Mouse (Mus musculus): Measurements from ENCODE around the gene Prkg2.

Prkg2 gene

DNA sequence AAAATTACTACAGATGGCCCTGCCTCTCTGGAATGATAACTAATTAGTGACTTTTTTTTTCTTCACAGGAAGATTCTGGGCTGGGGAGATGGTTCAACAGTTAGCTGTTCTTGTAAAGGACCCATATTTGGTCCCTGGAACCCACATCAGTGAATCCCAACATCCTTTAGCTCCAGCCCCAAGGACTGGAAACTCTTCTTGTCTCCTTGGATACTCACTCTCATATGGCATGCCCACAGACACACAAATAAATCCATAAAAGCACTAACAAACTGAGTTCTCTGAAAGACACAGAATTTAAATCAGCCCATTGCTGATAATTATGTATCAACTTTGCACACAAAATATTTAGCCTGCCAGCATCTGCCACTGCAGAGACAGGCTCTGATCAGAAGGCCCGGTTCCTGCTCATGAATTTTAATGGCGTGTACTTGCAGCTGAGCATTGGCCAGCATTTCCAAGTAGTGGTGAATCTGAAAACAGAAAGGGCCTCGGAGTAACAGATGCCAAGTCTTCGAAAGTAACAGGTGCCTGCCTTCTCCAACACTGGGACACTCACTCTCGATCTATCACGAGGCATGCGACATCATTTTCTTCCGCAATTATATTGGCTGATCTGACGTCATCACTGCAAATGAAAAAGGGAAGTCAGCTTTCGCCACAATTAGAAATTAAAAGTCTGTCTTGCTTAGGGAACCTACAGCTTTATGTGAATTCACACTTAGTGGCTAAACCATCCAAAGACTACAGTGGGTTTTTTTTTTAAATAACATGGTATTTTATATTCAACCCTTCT lies 61.1 kb downstream of the Prkg2 start:
- DNase-seq (ENCODE audit: low spot score in 2 of 2) = no peak

DNA sequence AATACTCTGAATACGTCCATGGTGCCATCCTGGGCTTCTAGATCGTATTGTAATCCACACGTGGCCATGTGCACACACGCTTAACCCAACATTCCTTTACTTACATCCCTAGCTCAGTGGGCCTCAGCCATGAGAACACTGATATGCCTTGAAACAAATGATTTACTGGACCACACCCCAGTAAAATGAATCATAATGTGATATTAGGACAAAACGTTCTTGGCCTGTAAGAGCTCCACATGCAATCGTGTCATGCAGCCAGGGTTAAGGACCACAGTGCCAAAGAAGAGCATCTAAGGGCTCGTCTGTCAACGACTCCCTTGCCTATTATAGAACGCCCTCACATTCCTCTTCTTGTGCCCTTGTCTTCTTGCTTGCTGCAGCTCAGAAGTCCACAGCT lies 70.5 kb downstream of the Prkg2 start:
- DNase-seq (ENCODE audit: low spot score in 2 of 2) = no peak

DNA sequence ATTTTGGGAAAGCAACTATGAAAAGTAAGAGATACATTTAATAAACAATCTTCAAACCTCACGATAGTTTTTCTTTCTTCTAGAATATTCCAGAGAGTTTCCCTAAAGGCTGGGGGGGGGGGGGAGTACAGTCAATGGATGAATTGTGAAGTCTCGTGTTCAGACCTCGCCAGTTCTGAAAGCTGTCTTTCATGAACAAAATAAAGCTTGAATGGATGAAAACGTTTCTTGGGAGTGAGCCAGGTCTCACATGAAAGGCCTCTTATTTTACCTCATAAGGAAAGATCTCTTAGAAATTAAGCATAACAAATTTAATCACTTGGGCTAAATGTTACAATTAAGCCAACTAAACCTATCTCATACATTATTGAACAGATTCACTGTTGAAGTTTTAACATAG lies 72.0 kb downstream of the Prkg2 start:
- DNase-seq (ENCODE audit: low spot score in 2 of 2) = no peak

DNA sequence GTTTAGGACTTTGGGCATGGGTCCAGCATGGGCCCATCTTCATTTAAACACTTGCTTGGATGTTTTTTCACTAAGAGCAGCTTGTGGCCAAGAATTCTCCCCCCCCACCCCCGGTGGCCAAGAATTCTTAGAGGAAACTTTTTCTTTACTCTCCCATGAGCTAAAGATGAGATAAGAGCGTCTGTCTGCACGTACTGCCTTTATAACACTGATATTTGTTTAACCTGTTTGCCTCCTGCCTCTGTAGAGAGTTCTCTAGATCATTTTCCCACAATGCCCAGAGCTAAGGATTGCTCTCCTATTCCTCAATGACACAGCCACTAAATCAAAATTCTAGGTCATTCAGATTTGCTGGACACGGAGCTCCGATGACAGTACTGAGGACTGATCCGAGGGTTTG lies 72.8 kb downstream of the Prkg2 start:
- DNase-seq (ENCODE audit: low spot score in 2 of 2) = no peak

DNA sequence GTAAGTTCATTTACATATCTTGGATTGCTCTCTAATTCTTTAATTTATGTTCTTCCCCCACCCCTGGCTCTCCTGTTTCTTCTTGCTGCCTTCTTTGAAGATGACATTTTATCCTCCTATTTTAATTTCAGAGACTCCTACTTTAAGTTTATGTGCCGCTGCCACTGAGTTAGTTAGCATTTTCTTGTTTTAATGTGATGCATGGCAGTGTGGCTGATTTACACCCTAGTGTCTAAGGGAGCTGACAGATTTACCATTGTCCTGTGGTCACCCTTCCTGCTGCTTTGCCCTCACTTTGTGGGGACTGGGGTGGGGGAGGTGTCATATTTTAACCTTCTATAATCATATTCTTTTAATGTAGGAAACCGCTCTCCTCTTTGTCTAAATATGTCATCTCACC lies 74.7 kb downstream of the Prkg2 start:
- DNase-seq (ENCODE audit: low spot score in 2 of 2) = no peak

DNA sequence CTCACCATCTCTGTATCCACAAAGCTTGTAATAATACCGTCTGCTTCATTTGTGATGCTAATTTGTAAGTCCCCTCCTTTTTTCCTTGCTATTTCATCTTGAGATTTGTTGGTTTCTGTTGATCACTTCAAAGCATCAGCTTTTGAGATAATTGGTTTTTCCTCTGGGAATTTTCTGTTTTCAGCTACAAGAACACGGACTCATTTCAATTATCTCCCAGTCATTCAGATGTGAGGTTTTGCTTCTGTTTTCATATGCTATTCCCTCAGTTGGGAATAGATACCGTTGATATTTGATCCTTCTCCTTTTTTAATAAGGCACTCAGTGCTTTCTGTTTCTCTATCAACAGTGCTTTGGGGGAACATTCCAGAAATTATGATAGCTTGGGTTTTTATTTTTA lies 81.6 kb downstream of the Prkg2 start:
- no peak for DNase-seq (ENCODE audit: low spot score in 2 of 2)

DNA sequence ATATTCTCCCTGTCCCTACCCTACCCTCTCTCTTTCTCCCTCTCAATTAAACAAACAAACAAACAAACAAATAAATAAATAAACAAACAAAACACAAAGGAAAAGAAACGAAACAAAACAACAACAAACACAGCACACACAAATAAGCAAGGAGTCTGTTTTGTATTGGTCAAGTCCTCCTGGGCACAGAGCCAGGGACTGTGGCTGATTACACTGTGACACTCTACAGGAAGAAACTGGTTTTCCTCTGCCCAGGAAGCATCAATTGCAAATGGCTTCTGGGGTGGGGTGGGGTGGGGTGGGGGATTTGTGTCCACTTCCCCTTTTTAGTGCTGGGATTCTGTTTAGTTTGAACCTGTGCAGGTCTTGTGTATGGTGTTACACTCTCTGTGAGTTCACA lies 83.8 kb downstream of the Prkg2 start:
- DNase-seq (ENCODE audit: low spot score in 2 of 2) = no peak

DNA sequence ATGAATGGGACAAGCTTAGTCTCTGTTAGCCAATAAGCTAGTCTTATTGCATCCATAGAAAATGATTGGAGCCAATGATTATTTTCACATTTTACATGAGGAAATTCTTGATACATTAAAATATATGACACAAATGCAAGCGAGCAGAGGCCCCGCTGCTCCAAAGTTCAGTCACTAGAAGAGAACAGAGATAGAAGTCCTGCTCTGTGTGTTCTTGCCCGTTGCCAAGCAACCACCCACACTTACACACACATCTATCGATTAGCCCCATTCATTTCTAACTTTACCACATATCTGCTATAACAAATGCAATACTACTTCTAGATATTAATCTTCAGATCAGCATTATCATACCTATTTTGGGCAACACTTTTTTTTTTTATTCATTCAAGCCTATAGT lies 85.6 kb downstream of the Prkg2 start:
- no peak for DNase-seq (ENCODE audit: low spot score in 2 of 2)

DNA sequence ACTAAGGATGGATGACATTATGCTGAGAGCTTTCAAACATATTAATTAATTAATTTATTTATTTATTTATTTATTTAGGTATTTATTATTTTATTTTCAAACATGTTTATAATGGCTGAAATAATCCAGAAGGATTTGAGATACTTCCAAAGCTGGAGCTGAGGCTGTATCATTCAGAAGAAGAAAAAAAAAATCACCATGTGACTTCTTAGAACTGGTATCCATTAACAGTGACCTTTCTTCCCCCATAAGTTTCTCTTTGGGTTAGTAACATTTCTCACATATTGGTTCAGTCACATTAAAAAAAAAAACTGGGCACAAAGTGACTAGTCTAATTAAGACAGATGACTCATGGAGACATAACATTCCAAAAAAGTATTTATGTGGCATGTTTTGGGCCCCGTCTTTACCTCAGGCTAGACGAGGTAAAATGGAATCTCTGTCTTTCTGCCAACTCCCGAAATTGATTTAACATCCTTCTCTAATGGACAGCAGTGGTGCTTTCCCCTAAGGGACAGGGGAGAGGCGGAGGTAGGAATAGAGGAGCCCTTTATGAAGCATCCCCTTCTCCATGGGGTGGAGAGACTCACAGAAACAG lies 86.6 kb downstream of the Prkg2 start:
- DNase-seq (ENCODE audit: low spot score in 2 of 2) = no peak

DNA sequence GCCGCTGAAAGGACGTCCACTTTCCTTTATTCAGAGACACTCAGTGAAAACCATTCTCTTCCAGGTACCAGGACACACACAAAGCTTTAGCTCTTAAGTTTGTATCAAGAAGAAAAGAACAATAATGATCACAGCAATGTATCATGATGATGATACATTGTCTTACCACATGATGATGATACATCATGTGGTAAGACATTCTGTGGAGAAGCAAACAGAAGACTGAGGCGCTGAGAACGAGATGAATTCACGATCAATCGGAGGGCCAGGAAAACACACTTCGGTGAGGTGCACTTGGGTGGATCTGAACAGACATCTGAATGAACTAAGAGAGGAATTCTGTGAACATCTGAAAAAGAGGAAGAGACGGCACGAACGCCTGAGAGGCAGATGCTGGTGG lies 87.4 kb downstream of the Prkg2 start:
- DNase-seq (ENCODE audit: low spot score in 2 of 2) = no peak

DNA sequence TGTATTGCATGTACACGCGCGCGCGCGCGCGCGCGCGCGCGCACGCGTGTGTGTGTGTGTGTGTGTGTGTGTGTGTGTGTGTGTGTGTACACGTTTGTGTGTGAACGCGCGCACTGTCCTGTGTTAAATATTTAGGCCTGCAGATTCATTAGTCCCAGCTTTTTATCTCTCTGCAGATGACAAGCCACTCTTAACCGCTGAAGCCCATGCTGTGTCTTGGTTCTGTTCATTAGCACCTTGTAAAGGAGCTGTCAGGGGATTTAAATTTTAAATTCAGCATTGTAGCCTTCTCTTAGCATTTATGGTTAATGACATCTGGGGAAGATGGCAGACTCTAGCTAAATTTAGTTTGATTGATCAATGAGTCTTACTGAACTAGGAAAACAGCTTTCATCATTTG lies 90.5 kb downstream of the Prkg2 start:
- DNase-seq (ENCODE audit: low spot score in 2 of 2) = no peak

DNA sequence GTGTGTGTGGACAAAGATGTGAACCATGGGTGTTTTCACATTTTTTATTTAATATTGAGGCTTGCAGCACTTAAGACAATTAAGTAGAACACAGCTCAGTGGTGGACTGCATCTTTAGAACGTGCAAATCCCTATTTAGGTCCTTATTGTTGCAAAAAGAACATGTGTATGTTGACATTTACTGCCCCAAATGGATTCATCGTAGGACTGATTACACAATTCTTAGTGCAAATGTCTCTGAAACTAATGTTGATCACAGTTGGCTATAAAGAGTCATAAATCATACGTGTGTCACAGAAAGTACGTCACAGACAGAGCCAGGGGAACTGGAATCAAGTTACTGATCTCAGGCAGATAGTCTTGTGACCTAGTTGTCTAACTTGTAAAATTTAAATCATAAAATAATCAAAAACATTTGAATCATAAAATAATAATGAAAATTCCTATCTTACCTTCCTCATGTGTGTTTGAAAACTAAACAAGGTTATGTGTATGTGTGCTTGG lies 91.0 kb downstream of the Prkg2 start:
- no peak for DNase-seq (ENCODE audit: low spot score in 2 of 2)

DNA sequence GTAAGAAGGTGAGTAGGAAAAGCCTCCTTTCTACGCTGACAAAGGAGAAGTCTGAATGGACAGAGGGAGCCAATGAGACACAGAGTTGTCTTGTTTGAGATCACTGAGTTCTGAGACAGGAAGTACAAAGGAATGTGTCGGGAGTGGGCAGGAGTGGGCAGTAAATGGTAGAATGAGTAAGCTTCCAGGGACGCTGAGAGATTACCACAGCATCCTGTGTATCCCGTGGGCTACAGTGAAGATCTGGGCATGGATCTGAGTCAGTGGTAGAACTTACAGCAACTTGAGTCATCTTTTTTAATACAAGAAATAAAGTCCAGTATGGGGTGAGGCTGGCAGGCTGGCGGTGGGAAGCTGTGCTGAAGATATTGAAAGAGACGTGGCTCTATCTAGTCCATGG lies 93.4 kb downstream of the Prkg2 start:
- no peak for DNase-seq (ENCODE audit: low spot score in 2 of 2)

DNA sequence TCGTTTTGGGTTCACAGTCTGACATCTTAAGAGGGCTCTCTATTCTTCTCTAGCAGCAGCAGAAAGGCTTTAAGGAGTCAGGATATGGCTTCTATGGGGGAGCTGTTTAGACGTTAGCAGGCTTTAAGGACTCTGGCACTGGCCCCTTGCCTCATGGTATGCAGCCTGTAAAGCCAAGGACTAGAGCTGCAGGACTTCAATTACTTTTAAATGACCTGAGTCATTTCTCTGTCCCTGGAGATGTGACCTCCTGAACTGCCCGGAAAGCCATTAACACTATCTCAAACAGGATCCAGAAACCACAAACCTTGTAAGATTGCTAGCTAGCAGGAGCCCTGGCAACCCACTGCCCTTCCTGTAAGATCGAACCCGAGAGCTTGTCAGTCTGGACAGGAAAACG lies 96.4 kb downstream of the Prkg2 start:
- DNase-seq (ENCODE audit: low spot score in 2 of 2) = no peak

DNA sequence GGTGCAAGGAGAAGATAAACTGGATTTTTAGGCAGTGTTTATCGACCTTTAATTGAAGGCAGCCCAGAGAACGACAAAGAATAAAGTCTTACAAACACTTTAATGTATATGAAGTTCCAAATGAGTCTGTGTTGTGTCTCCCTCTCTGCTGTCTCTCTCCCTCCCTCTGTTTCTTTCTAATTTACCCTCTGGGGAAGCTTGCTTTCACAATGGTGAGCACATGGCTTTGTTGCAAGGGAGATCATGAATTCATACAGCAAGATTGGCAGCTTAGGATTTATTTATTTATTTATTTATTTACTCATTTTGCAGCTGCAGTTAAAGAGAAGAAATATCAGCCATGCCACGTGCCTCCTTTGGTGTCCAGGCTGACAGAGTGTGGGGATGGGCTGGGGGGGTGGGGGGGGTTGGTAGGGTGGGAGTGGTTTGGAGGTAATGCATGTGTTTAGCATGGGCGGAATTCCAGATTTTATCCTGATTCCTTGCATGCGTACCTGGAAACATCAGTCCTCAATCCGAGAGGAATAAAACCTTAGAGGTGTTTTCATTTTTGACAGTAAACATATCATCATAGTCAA lies 97.4 kb downstream of the Prkg2 start:
- DNase-seq (ENCODE audit: low spot score in 2 of 2) = no peak

DNA sequence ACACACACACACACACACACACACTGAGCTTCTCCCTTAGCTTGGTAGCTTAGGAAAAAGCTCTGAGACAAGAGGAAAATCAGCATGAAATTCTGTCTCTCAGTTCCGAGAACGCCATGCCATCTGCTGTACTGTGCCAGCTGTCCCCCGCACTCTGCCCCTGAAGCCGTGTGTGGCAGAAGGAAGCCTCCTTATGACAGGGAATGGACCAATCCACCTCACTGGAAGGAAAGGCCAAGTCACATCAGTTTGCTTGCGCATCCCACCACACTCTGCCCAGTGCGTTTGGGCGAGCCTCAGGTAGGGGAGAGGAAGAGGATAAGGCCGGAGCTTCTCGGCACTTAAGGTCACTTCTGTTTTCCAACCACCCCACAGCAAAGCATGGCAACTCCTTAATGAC lies 98.0 kb downstream of the Prkg2 start:
- DNase-seq (ENCODE audit: low spot score in 2 of 2) = no peak

DNA sequence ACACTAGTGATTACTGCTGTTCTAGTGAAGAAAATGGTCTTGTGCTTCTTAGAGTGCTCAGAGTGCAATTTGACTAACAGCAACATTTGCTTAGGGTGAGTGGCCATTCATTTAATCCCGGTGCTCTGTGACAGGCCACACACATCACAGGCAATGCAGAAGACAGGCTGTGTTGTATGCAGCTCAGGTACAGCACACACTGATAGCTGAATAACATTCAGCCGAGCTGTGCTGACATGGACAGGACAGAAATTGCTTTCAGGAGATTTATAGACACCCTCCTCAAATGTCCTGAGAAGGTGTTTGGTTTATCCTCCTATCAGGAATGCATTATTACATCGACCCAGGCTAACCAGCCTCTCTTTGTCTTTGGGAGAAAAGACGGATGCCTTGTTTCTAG lies 99.3 kb downstream of the Prkg2 start:
- no peak for DNase-seq (ENCODE audit: low spot score in 2 of 2)

DNA sequence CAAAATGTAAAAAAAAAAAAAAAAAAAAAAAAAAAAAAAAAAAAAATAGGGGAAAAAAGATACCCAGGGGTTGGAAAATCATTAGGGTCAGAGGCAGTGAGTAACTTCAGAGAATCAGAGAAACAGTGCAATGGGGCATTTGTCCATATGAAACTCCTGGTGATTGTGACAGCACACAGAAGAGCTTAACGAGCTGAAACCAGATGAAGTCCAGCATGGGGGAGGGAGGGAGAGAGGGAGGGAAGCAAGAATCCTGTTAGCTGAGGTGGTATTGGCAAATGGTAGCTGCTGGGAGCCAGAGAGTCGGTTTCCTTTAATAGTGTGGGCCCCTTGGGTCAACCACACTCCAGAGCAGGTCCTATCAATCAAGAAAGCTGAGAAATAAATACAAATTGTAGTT lies 100.5 kb downstream of the Prkg2 start:
- DNase-seq (ENCODE audit: low spot score in 2 of 2) = no peak

DNA sequence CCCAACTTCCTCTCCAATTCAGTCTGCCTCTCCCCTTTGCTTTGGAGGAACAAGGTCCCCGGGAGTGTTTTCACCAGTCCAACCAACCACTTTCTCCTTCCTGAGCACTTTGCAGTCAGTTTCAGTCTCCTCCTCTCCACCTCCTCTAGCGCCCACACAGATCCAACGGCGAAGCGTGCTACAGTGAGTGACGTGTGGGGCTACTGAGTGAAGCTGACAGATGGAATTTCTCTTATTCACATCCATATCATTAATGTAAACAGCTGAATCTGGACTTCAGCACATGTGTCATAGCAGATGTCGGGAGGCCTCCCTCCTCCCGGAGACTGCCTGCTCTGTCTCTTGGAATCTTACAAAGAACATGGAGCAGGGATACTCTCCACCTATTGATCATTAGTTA lies 101.2 kb downstream of the Prkg2 start:
- no peak for DNase-seq (ENCODE audit: low spot score in 2 of 2)

DNA sequence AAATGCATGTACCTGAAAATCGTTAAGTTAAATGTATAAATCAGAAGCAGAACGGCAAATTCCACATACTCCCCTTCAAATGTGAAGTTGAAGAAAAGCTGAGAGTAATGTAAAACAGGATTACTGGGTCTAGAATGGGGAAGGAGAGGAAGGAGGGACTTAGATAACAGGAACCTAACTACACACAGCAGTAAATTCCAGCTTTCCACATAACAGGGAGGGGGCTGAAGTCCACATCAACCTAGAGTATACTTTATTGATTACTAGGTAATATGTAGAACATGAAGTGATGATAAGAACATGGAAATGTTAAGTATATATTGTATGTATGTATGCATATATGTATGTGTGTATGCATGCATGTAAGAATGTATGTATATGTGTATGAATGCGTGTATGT lies 114.2 kb downstream of the Prkg2 start:
- no peak for DNase-seq (ENCODE audit: low spot score in 2 of 2)

DNA sequence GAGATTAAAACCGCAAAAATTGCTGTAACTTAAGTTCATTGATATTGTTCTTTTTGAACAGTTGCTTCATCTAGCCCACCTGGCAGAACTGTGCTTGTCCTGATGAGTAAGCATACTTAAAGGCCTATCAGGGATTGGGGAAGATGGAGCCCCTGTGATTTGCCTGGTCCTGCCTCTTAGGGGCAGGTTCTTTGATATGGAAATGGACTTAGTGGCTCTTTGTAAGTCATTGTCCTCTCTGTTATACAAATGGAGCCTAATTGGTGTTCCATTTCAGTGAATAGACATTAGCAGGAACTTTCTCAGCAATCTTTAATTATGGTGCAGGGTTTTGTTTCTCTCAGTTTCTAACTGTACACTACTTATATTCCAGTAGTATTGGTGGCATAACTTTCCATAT lies 115.5 kb downstream of the Prkg2 start:
- DNase-seq (ENCODE audit: low spot score in 2 of 2) = no peak

DNA sequence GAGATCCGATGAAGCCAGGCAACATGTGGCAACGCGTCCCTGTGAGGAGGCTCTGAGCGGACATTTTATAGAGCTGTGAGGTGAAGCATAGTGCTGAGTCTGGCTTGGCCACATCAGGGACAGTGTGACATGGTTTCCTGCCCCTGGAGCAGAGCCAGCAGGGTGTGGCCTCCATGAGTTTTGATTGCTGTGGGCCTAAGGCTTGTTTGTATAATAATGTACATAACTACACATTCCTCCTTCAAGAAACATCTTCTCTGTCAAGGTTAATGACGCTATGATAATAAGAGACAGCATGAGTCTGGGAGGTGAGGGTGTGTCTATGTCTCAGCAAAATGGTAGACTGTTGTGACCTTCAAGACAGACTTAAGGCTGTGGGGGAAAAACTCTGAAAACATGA lies 118.4 kb downstream of the Prkg2 start:
- no peak for DNase-seq (ENCODE audit: low spot score in 2 of 2)

DNA sequence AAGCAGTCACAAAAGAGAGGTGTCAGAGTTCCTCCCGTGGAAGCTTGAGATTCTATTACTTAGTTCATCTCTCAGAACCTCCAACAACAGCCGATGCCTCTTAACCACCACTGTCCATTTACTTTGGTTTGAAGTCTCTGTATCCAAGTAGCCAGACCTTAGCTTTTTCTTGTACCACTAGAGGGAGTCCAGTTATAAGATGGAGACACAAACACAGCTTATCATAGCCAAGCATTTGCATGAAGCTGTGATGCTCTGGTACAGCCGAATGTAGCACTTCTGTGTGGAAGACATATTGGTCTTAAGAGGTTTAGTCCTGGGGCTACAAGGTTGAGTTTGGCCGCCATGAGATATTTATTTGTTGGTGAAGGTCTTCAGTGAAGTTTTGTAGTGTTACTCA lies 134.8 kb downstream of the Prkg2 start:
- no peak for DNase-seq (ENCODE audit: low spot score in 2 of 2)

Data from natural killer cell, adult 2 months (primary cell).